Mouse (Mus musculus): ENCODE measurements around the gene Fbp1. TPM values are rescaled to one million over a fixed set of nuclear protein-coding genes. Genes with fewer than 3 reads are reported as not detected.

The Fbp1 gene
- polyA plus RNA-seq, 1 experiment from 2014 or later: 2,581 TPM

DNA sequence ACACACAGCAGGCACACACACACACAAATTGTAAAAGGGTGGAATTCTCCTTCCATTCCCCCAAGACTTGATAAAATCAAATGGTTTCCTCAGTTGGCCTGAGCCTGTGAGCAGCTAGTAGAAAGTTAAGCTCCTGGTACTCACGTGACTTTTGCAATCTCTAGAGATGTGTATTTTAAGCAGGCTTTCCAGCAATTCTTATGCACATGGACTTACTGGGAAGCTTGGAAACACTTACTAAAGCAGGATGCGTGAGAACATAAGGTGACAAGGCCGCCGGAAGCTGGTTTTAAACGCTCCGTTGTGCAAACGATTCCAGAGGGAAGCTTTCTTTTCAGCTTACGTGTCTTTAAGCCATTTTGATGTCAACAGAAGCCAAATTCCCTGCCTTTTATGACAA, 35.1 kb upstream of the Fbp1 start:
- no peaks in the 10 kb centered on the region for H3K27me3 ChIP-seq (ENCODE audit: insufficient read depth, low read length)
- DNase-seq: no peak
- no peak for TF ChIP-seq CTCF (IDR thresholded peaks at IDR 0.05; ENCODE audit: low read depth)
- peak; percentile 59; the same call in 1 of the 2 replicates for TF ChIP-seq EP300 (IDR thresholded peaks at IDR 0.05; ENCODE audit: low read depth)
- H3K9ac ChIP-seq (replicated peaks): no peak overlapping the region
- H3K36me3 ChIP-seq (replicated peaks; ENCODE audit: insufficient read depth, low read length): no peaks in the 10 kb centered on the region
- no peaks in the 10 kb centered on the region for H3K9me3 ChIP-seq (ENCODE audit: low read length)
- H3K4me2 ChIP-seq (ENCODE audit: low read depth, low read length): no peak overlapping the region
- H3K27ac ChIP-seq (ENCODE audit: low read depth): no peak overlapping the region
- ATAC-seq: no peak
- H3K4me1 ChIP-seq (ENCODE audit: insufficient read depth): peaks cover 9% of the 10 kb centered on the region; the same call in 1 of the 2 replicates
- WGBS (ENCODE audit: insufficient replicate concordance): 73% methylated on average over 8 of the region's 8 CpGs
- no peak overlapping the region for H3K4me3 ChIP-seq (ENCODE audit: low read depth, low read length)

DNA sequence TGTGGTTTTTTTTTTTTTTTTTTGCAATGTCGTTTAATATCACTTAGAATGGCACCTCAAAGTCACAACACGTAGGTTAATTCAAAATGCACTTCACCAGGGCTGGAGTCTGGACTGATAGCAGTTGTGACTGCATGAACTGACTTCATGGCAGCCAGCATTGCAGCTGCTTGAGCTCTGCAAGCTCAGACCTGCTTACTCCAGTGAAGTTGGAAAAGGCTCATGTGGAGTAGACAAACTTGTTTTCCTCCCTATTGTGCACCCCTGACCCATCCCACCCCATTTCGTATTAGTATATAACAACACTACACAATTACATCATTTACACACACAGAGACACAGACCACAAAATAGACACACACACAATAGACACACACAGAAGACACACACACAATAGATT, 34.6 kb upstream of the Fbp1 start:
- TF ChIP-seq EP300 (IDR thresholded peaks at IDR 0.05; ENCODE audit: low read depth): no peak
- 78% methylated on average over 3 of the region's 3 CpGs for WGBS (ENCODE audit: insufficient replicate concordance)
- DNase-seq: no peak

DNA sequence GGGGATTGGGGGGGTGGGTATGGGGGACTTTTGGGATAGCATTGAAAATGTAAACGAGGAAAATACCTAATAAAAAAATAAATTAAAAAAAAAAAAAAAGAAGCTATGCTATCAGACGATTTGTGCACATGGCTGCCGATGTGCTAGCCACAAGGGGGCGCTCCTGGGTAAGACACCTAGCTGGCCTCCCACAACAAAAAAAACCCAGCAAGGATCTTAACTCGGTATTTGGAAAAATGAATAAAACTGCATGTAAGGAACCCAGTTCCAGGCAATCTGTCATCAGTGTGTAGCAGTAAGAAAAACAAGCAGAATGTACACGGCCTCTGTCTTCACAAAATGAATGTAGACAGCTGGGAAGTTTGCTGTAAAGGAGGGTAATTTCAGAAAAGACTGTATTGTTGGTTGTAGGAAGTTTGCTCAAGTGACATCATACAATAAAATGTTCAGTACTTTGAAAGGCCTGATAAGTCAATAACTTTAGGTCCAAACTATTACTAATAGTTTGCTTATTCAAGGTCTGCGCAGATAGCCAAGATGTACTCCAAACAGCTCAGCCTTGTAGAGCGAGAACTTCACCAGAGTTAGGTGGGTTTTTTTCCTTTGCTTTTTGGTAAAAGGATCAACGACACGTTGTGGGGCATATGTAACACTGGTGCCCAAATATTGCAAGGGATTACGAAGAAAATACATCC, 31.7 kb upstream of the Fbp1 start:
- Histone ChIP-seq H3K9me3 (ENCODE audit: low read length) (no peaks in the 10 kb centered on the region), H3K27ac (ENCODE audit: low read depth) (no peak overlapping the region), H3K9ac (replicated peaks) (no peak overlapping the region), H3K4me2 (ENCODE audit: low read depth, low read length) (no peak overlapping the region), H3K4me3 (ENCODE audit: low read depth, low read length) (no peak overlapping the region), H3K27me3 (ENCODE audit: insufficient read depth, low read length) (no peaks in the 10 kb centered on the region), H3K36me3 (replicated peaks; ENCODE audit: insufficient read depth, low read length) (no peaks in the 10 kb centered on the region), H3K4me1 (ENCODE audit: insufficient read depth) (no peaks in the 10 kb centered on the region)
- 36% methylated on average over 11 of the region's 11 CpGs for WGBS (ENCODE audit: insufficient replicate concordance)
- TF ChIP-seq CTCF (IDR thresholded peaks at IDR 0.05; ENCODE audit: low read depth): peak; percentile 83
- TF ChIP-seq EP300 (IDR thresholded peaks at IDR 0.05; ENCODE audit: low read depth): 0 out of 2 replicates have a peak, but pooled peaks have one; percentile 6
- peak; percentile 85 for DNase-seq
- ATAC-seq: peak; percentile 50; the same call in 1 of the 2 replicates

More for the DNA sequence above, 34.6 kb upstream of the Fbp1 start:
- peaks cover 7% of the 10 kb centered on the region; the same call in 1 of the 2 replicates for H3K4me1 ChIP-seq (ENCODE audit: insufficient read depth)
- H3K4me3 ChIP-seq (ENCODE audit: low read depth, low read length): no peak overlapping the region
- H3K4me2 ChIP-seq (ENCODE audit: low read depth, low read length): no peak overlapping the region
- H3K9me3 ChIP-seq (ENCODE audit: low read length): no peaks in the 10 kb centered on the region
- H3K9ac ChIP-seq (replicated peaks): no peak overlapping the region
- no peaks in the 10 kb centered on the region for H3K36me3 ChIP-seq (replicated peaks; ENCODE audit: insufficient read depth, low read length)
- no peak for ATAC-seq
- H3K27ac ChIP-seq (ENCODE audit: low read depth): no peak overlapping the region
- H3K27me3 ChIP-seq (ENCODE audit: insufficient read depth, low read length): no peaks in the 10 kb centered on the region

DNA sequence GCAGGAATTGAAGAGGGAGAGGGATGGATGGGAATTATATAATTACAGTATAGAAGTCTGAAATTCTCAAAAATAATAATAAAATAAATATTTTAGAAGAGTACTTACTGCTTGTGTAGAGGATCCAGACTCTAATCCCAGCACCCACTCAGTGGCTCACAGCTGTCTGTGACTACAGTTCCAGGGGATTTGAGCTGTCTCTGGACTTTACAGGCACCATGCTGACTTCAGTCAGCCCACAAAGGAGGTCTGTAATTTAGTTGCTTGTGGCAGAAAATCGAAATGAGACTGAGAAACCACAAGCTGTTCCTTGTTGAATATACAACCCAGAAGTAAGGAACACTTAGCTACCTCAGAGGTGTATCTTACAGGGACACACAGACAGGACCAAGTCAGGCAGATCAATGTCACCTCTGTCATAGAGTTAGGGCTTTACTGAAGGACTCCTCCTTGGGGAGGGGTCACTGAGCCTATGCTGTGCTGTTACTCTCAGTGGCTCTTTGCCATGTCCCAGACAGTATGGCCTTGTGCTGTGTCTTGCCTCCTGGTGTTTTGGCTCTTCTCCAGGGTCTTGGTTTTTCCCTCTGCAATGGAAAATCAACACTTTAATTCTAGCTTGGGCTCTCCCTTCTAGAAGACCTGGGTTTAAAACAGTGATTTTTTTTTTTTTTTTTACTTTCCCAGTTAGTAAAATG, 29.5 kb upstream of the Fbp1 start:
- no peak for DNase-seq
- WGBS (ENCODE audit: insufficient replicate concordance): 41% methylated on average over 1 of the region's 1 CpGs

DNA sequence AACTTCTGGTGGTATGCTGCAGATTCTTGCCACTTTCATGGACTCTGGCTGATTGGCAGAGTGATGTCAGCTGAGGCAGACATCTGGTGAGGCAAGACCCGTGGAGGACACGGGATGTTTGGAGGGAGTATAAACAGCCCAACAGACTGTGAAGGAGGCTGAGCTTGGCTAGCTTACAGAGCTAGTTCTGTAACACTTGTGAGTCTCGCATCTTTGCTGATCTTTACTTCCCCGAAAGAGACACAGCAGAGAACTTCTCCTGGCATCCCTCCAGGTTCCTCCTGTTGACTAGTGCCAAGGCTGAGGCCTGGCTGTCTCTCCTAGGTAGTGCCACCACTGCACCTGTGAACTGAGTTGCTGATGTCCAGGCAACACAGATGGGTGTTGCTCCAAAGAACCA, 28.6 kb upstream of the Fbp1 start:
- 0 out of 2 replicates have a peak overlapping the region, but pooled peaks have one; percentile 7 for H3K27ac ChIP-seq (ENCODE audit: low read depth)
- 36% methylated on average over 4 of the region's 4 CpGs for WGBS (ENCODE audit: insufficient replicate concordance)
- no peak overlapping the region for H3K9ac ChIP-seq (replicated peaks)
- H3K4me1 ChIP-seq (ENCODE audit: insufficient read depth): peaks cover 1% of the 10 kb centered on the region; the same call in 1 of the 2 replicates
- H3K4me2 ChIP-seq (ENCODE audit: low read depth, low read length): no peak overlapping the region
- TF ChIP-seq EP300 (IDR thresholded peaks at IDR 0.05; ENCODE audit: low read depth): no peak
- TF ChIP-seq CTCF (IDR thresholded peaks at IDR 0.05; ENCODE audit: low read depth): no peak
- no peaks in the 10 kb centered on the region for H3K9me3 ChIP-seq (ENCODE audit: low read length)
- ATAC-seq (peak; percentile 69), DNase-seq (no peak)
- H3K36me3 ChIP-seq (replicated peaks; ENCODE audit: insufficient read depth, low read length): no peaks in the 10 kb centered on the region
- H3K27me3 ChIP-seq (ENCODE audit: insufficient read depth, low read length): no peaks in the 10 kb centered on the region
- H3K4me3 ChIP-seq (ENCODE audit: low read depth, low read length): no peak overlapping the region

More for the DNA sequence above, 29.5 kb upstream of the Fbp1 start:
- Histone ChIP-seq H3K4me1 (ENCODE audit: insufficient read depth) (no peaks in the 10 kb centered on the region), H3K9ac (replicated peaks) (no peak overlapping the region), H3K27me3 (ENCODE audit: insufficient read depth, low read length) (no peaks in the 10 kb centered on the region), H3K9me3 (ENCODE audit: low read length) (no peaks in the 10 kb centered on the region), H3K4me3 (ENCODE audit: low read depth, low read length) (no peak overlapping the region), H3K4me2 (ENCODE audit: low read depth, low read length) (no peak overlapping the region), H3K27ac (ENCODE audit: low read depth) (no peak overlapping the region), H3K36me3 (replicated peaks; ENCODE audit: insufficient read depth, low read length) (no peaks in the 10 kb centered on the region)
- TF ChIP-seq EP300 (IDR thresholded peaks at IDR 0.05; ENCODE audit: low read depth) (no peak), CTCF (IDR thresholded peaks at IDR 0.05; ENCODE audit: low read depth) (no peak)
- no peak for ATAC-seq

DNA sequence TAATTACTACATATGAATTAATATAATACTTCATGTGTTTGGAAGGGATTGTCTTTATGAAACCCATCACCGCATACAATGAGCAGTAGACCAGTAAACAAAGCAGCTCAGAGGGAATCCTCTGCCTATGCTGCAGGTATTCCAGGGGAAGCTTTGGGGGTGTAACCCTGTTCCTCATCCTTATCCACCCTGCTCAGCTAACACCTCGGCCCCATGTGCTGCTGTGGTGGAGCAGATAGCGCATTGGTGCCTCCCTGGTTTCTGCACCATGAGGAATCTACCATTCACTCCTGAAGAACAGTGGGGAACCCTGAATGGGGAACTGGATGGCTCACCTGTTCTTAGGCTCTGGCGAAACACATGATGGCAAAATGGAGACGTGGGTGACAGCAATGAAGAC, 23.5 kb upstream of the Fbp1 start:
- Histone ChIP-seq H3K9ac (replicated peaks) (no peak overlapping the region), H3K27ac (ENCODE audit: low read depth) (no peak overlapping the region), H3K4me3 (ENCODE audit: low read depth, low read length) (no peak overlapping the region), H3K4me2 (ENCODE audit: low read depth, low read length) (no peak overlapping the region), H3K9me3 (ENCODE audit: low read length) (no peaks in the 10 kb centered on the region), H3K27me3 (ENCODE audit: insufficient read depth, low read length) (no peaks in the 10 kb centered on the region), H3K4me1 (ENCODE audit: insufficient read depth) (peaks cover 26% of the 10 kb centered on the region), H3K36me3 (replicated peaks; ENCODE audit: insufficient read depth, low read length) (no peaks in the 10 kb centered on the region)
- no peak for DNase-seq
- WGBS (ENCODE audit: insufficient replicate concordance): 72% methylated on average over 5 of the region's 5 CpGs
- no peak for ATAC-seq
- TF ChIP-seq CTCF (IDR thresholded peaks at IDR 0.05; ENCODE audit: low read depth) (no peak), EP300 (IDR thresholded peaks at IDR 0.05; ENCODE audit: low read depth) (no peak)

Data from liver, postnatal 0 days (tissue).